Mouse (Mus musculus): ENCODE results near the gene Ghr. TPM values are rescaled to one million over a fixed set of nuclear protein-coding genes. Genes with fewer than 3 reads are reported as not detected.

The Ghr gene
- total RNA-seq, 2 experiments from 2014 or later: 9.9 to 10.7 TPM

DNA sequence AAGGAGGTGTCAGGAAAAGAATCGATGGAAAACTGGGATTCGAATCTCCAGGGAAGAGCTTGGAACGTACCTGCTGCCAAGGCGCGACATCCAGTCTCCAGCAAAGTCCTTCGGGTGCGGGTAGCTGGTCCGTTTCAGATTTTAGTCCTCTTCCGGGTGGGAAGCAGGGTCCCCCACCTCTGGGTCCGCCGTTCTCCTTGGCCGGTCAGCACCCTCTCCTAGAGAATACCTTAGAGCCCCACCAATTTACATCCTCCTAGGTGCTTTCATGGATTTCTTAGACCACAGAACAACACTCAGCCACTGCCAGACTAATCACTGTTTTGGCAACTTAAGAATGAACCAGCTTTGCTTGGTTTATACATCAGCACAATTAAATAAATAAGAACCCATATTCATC lies 279.9 kb downstream of the Ghr start, which contains the start of gene Ccdc152:
Ccdc152 (minus strand) TSS at position 101 of the 400 bp plus-strand sequence.
- DNase-seq (ENCODE audit: low spot score in 2 of 2): no peak

DNA sequence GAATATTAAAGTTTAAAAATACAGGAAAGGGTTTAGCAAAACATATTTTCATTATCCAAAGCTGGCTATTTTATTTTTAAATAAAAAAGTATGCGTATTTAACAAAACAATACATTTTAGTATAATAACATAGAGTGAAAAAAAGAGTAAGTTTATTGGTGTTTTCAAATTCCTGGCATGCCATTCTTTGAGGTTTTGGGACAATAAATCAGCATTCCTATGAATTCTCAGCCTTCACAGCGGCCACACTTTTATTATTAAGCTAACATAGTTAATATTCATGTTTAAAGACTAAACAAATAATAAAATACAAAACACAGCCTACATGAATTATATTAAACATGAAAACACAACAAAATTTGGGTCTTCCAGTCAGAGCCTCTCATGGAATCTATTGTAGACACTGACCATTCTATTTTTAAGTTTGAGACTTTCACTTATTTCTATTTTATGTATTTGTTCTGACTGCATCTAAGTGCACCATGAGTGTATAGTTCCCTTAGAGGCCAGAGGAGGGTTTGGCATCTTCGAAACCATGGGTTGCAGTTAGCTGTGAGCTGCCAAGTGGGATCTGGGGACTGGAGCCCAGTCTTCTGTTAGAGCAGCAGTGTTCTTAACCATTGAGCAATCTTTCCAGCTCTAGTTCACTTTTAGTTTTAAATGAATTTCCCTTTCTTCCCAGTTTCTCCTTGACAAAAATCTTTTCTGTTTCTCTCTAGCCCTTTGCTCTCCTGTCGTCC lies 282.8 kb downstream of the Ghr start:
- DNase-seq (ENCODE audit: low spot score in 2 of 2): no peak

DNA sequence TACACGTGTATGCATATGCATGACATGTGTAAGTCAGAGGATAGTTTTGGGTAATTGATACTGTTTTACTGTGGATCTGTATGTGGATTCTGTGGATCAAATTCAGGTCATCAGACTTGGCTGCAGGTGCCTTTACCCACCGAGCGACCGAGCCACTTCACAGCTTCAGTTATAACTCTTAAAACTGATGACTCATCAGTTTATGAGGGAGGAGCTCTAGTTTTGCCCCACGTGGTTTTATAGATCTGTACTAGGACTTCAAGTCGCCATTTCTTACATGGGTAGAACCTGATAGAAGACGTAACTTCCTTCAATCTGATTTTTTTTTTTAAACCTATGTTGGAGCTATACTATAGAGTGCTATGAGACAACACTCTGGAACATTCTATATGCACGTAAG lies 285.7 kb downstream of the Ghr start:
- DNase-seq (ENCODE audit: low spot score in 2 of 2): no peak

DNA sequence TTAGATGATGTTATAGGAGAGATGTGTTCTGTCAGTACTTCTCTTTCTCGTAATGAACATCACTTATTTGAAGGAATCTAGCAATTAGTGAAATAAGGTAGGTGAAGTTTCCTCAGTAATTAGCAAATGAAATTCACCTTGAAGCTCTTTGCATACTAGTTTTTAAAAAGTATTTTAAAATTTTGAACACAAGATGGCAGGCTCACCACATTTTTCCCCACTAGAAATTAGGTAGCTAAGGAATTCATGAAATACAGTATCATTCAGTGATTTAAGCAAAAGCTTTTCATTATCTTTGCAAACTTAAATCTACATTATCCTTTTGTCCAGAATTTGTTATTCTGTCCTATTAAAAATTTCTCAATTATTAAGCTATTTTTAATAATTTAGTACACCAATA lies 287.3 kb downstream of the Ghr start:
- peak in 1 of 2 experiments; percentile 54 for DNase-seq (ENCODE audit: low spot score in 2 of 2)

DNA sequence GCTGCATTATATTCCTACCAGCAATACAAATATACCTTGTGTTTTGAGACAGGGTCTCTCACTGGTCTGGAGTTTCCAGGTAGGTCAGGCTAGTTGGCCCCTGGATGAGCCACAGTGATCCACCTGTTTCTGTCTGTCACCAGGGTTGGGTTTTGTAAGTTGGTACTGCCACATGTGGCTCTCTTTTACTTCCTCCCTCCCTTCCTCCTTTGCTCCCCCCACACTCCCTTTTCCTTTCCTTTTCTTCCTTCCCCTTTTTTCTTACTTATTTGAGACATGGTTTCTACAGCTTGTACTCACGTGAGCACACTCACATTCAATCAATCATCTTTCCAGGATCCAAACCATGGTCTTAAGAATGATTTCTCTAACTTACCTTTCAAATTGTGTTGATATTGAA lies 289.8 kb downstream of the Ghr start:
- DNase-seq (ENCODE audit: low spot score in 2 of 2): no peak

DNA sequence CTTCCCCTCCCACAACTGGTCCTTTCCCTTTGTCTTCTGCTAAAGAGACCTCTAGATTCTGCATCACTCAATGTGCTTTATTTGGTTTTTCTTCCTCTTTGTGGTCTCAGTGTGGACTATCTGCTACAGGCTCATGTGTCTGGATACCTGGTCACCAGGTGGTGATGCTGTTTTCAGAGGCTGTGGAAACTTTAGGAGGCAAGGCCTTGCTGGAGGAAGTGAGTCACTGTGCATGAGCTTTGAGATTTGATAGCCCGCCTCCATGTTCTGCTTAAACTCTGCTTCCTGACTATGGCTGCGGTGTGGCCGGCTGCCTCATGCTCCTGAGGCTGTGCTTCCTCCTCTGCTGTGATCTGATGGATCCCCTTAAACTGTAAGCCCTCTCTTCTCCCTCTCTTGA lies 292.9 kb downstream of the Ghr start:
- DNase-seq (ENCODE audit: low spot score in 2 of 2): no peak

DNA sequence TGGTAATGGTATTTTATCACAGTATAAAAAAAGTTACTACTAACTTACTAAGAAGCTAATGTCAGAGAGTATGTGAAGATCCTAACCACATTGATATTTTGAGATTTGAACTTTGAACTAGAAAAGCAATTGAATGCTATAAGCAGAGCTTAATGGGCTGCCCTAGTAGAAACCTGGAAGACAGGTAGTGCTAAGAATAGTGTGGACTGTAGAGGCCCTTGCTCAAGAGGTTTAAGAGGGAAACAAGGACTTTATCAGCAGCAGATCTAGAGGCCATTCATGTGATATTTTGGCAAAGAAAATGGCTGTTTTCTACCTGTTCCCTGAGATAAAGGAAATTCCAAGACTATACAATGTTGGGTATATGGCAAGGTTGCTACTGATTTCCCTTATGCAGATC lies 297.3 kb downstream of the Ghr start:
- DNase-seq (ENCODE audit: low spot score in 2 of 2): no peak

DNA sequence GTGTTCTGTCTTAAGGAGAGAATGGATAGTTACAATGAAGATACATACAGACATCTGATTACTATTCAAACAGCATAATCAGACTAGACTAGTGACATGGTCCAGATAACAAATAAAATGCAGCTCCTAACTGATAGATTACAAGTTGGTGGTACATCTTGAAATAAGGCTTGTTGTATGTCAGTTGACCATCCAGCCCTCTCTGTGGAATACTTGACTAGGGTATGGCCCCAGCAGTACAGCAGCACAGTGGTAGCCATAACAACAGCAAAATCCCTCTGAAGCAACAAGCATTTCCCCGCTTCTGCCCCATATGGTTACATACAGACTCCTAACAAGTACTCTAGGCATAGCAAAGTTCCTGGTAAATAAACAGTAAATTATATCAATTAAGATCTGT lies 301.6 kb downstream of the Ghr start:
- no peak for DNase-seq (ENCODE audit: low spot score in 2 of 2)

DNA sequence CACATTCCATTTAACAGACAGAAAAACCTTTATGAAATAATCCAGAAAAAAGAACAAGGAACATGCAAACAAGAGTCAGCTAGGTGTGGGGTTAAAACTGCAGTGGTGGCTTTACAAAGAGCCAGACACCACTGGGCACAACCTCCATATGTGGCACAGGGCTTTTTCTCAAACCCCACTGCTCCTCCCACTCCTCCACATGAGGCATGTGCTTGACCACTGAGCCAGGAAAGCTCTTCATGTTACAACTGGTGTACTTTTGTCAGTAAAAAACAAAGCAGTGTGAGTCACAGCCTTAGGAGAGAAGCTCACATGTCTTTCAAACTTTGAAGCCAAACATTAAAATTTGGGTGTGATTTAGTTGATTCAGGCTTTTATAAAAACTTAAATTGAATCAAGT lies 302.1 kb downstream of the Ghr start:
- no peak for DNase-seq (ENCODE audit: low spot score in 2 of 2)

DNA sequence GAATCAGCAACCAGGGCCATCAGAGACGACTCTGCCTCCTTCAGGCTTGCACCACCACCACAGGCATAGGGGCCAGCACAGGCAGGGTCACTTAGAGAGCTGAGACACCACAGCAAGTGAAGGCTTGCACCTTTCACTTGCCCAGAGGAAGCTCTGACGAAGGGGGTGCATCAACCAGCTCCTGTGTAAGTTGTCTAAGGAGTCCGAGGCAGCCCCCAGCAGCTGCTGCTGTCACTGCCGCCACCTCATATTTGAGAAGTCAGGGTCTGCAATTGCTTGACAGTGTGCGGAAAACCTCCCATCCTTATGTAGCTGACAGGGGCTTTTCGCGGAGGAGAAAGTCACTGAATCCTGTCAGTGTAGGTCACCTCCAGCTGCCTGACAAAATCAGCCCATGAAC lies 304.1 kb downstream of the Ghr start:
- DNase-seq (ENCODE audit: low spot score in 2 of 2): no peak

DNA sequence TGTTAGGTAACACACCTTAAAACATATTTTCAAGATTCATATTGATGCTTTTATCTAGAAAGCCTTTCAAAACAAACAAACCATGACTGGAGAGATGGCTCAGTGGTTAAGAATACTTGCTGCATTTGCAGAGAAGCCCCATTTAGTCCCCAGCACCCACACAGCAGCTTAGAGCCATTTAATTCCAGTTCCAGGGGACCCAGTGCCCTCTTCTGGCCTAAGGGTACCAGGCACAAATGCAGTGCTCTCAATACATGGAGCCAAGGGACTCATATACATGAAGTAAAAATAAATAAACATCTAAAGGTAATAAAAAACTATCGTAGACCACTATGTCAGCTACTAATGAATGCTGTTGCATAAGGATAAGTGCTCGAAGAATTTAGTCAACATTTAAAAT lies 305.9 kb downstream of the Ghr start:
- no peak for DNase-seq (ENCODE audit: low spot score in 2 of 2)

DNA sequence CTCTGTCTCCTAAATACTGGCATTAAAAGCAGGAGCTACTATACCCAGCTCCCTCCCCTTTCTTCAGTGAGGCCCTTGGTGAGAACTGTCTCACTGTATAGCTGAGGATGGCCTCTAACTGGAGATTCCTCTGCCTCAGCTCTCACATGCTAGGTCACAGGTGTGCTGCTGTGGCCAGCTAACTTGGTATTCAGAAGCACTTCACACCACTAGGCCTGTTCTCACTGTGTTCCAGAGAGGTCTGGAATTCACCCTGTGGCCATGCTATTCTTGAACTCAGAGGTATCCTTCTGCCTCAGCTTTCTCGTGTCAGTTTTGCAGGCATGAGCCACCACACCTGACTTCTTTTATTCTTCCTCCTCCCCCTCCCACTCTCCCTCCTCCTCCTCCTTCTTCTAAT lies 310.1 kb downstream of the Ghr start:
- DNase-seq (ENCODE audit: low spot score in 2 of 2): no peak

DNA sequence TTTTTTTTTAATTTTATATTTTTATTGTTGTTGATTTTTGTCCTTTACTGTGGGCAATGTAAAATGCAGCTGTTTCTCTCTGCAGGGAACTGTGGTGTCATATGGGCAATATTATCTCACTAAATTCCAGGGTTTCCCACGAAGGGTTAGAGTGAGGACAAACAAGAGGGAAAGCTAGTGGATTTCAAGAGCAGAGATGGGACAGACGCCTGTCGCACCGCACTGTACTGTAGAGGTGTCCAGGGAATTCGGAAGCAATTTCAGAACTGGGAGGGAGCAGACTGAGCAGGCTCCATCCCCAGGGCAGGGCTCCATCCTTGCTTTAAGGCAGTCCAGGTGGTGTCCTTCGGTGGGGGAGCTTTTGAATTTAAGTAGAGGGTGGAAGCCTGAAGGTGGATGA lies 312.1 kb downstream of the Ghr start:
- DNase-seq (ENCODE audit: low spot score in 2 of 2): no peak

DNA sequence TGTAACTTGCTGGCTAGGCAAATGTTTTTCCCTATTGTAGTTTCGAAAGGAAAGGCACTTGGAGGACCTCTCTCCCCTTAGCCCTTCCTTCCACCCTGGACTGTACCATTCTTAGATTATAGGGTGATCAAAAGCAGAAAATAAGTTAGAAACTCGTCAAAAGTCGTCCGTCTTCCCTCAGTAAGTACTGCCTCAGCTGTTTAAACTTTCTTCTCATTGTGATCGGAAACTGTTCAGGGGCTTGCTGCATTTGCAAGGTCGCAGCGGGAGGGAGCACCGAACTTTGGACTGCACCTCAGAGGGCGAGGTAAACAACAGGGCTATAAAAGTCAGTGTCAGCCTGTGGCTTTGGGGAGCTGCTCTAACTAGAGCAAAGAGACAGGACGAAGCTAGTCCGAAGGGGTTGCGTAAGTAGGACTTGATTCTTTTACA lies 312.6 kb downstream of the Ghr start:
- DNase-seq (ENCODE audit: low spot score in 2 of 2): peak; percentile 45 to 55

DNA sequence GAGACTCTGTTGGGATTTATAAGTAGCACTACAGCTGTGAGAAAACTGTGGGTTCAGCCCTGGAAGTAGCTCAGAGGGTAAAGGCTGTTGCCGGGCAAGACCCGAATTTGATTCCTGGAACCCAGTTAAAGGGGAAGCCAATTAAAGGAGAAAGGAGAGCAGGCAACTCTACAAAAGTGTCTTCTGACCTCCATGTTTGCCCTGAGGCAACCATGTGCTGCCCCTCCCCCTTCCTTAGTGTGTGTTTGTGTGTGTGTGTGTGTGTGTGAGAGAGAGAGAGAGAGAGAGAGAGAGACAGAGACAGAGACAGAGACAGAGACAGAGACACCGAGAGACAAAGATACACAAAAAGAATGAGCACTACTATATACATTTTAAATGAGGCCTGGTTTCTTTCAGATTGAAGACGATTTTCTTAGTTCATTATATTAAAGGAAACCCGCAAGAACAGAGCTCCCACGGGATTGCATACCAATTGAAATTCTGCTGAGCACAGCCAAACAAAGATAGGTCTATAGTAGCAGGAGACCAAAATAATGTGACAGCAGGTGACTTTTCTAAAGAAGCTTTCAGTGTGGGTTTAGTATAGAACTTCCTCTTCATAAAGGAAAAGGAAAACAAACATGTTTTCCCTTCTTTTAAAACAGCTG lies 313.2 kb downstream of the Ghr start:
- no peak for DNase-seq (ENCODE audit: low spot score in 2 of 2)

DNA sequence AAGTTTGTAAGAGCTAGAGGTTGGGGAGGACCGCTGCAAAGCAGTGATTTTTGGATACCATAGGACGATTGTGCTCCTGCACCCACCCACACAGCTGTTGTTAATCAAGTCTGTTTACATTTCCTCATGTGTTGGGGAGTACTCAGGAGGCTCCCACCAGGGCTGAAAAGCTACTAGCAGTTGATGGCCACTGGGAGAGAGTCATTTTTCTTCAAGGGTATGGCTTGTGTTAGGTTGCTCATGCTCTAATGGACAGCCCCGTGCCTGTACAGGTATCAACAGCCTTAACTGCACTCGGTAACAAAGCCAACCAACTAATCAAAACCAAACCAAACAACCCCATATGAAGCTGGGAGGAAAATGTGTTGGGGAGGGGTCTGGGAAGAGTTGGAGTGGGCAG lies 313.8 kb downstream of the Ghr start:
- no peak for DNase-seq (ENCODE audit: low spot score in 2 of 2)

DNA sequence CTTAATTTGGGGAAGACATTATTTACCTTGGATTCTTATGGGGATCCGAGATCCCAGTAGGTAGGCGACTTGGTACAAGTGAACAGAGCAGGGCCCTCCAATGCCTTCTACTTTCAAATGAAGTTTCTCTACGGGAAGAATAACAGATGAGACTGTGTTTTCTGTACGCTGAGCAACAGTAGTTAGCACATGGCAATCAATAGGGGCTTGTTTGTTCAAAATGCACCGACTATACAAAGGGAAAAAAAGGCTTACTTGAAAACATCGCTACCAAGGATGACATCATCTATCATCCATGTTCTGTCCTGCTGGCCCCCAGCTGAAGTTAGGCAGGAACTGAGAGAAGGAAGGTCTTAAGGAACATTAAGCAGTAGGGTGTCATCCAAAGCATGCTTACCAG lies 315.0 kb downstream of the Ghr start, which contains the start of gene Selenop:
Selenop (plus strand) TSS at position 301 of the 400 bp plus-strand sequence.
- no peak for DNase-seq (ENCODE audit: low spot score in 2 of 2)
